Mouse (Mus musculus): ENCODE measurements around the gene Gca. TPM values are rescaled to one million over a fixed set of nuclear protein-coding genes. Genes with fewer than 3 reads are reported as not detected.

Gca gene
- total RNA-seq (2021) = 1 to 10 TPM; 2.5 to 2.7 TPM
- long read RNA-seq, experiment 1, partial matches to known transcripts = 1 of 1 reads
- long read RNA-seq, experiment 1, other reads (novel, unspliced or antisense) = 0 of 1 reads
- long read RNA-seq, experiment 2, transcript Gca-201 (8 exons, 3,330 nt) = major isoform, 6 of 6 reads
- long read RNA-seq, experiment 2, partial matches to known transcripts = 0 of 6 reads
- long read RNA-seq, experiment 2, other reads (novel, unspliced or antisense) = 0 of 6 reads

- DNase-seq = peak; percentile 79
- intact Hi-C loops (cut with DNase I; ENCODE audit: low total_unique reads) = no loop called here
These were observed at the start of gene Gca for GRCm38 (mm10) chr2:62664135-62664670. Gene Gca, plus strand, starts transcription at chr2:62664285.

GRCm38 (mm10) chr2:62618934-62619341, 45.1 kb upstream of the Gca start:
- DNase-seq = no peak
- intact Hi-C loops (cut with DNase I; ENCODE audit: low total_unique reads) = no loop called here

DNA sequence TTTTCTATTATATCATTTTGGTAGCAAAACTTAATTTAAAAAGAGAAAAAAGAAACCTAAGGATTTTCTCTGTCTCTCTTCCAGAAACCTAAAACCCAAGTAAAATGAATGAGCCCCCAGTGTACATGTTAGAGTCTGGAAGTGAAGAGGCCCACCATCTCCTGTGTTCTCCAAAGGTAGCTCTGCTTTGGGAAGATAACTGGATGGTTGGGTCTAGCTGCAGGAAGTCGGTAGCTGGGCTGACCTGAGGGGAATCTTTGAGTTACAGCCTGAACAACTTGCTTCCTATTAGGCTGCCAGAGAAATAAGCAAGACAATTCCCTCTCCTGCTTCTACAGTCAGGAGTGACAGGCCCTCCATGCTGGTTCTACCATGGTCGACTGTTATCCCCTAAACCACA, 44.4 kb upstream of the Gca start:
- intact Hi-C loops (cut with DNase I; ENCODE audit: low total_unique reads) = no loop called here
- no peak for DNase-seq

DNA sequence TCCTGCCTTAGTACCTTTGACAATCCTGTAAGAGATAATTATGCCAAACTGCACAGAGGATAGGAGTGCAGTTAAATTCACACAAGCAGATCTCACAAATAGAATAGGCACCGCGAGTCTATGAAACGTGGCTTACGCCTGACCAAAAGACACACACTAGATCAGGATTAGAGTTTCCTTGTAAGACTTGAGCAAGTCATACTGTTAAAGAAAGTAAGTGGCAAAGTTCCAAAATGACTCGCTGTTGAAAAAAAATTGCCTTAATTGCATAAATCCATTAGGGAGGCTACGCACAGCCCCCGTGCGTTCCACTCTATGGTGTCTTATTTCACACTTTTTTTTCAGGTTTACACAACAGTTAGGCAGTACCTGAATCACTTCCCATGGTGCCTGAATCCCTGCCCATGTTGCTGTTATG, 41.1 kb upstream of the Gca start:
- DNase-seq = no peak

DNA sequence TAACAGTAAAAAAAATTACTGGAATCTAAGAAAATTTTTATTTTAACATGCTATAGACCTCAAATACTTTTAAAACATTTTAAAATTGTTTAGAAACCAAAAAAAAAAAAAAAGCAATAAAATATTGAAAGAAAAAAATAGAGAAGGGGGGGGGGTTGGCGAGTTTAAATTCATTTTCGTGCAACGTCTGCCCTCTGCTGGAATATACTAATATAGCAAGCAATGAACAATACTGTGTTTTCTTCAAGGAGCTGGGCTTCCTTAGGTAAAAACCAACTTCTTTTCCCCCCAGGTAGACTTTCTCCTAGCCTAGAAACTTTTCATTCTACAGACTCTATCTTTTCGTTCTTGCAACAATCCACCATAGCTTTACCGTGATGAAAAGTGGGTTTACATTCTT, 36.4 kb upstream of the Gca start:
- no peak for DNase-seq
- intact Hi-C loops (cut with DNase I; ENCODE audit: low total_unique reads) = no loop called here

More for the DNA sequence above, 41.1 kb upstream of the Gca start:
- intact Hi-C loops (cut with DNase I; ENCODE audit: low total_unique reads) = no loop called here

DNA sequence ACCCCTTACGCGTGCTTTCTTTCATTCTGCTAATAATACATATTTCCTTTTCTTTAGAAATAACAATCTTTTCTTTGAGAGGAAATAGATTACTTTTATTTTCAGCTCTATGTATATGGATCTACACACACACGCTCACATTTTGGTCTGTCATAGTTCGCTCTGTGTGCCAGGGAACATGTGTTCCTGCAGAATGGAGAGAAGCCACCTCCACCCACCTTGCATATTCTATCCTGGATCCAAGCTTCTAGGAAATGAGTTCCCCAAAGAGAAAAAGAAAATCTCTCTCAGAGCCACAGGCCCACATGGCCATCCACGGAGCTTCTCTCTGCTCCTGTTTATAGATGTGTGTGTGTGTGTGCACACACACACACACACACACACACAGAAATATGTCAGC, 35.7 kb upstream of the Gca start:
- no peak for DNase-seq
- intact Hi-C loops (cut with DNase I; ENCODE audit: low total_unique reads) = no loop called here

DNA sequence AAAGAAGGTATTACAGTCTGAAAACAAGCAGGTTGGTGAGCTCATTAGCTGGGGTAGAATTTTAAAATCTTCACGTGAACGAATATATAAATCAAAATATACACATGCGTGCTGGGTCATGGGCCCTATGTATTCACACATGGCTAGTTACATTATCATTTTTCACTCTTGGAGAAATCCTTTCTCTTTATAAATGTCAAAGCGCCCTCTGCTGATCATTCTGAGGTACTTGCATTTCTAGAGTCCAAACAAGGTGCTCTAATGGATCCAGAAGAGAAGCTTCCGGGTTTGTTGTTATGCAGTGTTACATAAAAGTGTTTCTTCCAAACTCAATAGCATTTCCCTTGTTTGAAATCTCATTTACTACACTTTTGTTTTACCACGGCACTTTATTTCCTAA, 33.6 kb upstream of the Gca start:
- DNase-seq = no peak
- intact Hi-C loops (cut with DNase I; ENCODE audit: low total_unique reads) = no loop called here

GRCm38 (mm10) chr2:62639869-62640268, 24.2 kb upstream of the Gca start:
- DNase-seq = no peak
- intact Hi-C loops (cut with DNase I; ENCODE audit: low total_unique reads) = no loop called here

DNA sequence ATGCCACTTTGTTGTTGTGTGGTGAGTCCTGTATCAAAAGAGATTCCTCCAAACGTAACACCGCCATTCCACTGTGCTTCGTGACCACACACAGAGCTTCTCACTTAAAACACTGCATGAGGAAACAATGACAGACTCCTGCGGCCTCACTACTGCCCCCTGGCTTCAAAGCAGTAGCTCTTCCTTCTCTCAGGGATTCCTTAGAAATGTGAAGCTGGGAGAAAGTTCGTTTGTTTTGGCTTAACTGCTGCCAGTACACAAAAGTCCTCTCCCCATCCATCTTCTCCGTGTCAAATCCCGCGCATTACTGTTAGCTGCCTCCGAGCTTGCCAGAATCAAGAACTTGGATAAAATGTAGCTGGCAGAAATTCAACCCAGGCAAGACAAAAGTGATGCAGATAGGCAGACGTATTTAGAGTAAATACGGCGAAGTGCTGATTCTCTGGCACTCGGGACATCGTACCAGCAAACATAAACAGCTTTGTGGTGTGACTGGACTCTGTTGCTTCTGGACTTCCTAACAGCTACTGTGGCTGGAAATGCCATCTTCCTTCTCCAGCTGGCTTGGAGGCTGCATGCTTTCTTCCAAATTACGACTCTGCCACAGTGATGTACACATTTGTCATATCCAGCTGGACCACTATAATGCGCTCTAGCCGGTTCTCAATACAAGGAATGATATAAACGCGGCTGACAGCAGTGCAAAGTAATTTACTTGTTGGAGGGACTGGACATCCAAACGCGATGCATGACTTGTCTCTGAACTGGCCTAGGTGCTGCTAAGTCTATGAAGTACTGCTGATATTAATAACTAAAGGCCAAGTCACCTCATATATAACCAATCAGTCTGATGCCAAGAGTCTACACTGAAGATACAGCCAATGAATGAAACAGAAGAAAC, 20.4 kb upstream of the Gca start:
- DNase-seq = peak; percentile 38
- intact Hi-C loops (cut with DNase I; ENCODE audit: low total_unique reads) = no loop called here

DNA sequence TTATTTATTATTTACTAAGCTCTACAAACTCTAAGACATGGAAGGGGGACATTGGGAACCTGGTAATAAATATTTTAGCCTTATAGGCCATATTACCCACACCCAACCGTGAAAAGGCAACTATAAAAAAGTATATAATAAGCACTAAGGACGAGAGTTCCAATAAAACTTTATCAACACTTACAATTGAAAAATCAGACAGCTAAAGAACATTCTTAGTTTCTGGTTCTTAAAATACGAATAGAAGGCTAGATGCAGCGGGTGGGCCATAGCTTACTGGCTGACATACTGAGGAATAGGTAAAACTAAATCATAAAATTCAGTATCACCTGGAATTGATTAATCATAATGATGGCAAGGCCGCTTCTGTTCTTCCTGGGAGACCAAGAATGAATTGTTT, 19.2 kb upstream of the Gca start:
- intact Hi-C loops (cut with DNase I; ENCODE audit: low total_unique reads) = no loop called here
- no peak for DNase-seq

DNA sequence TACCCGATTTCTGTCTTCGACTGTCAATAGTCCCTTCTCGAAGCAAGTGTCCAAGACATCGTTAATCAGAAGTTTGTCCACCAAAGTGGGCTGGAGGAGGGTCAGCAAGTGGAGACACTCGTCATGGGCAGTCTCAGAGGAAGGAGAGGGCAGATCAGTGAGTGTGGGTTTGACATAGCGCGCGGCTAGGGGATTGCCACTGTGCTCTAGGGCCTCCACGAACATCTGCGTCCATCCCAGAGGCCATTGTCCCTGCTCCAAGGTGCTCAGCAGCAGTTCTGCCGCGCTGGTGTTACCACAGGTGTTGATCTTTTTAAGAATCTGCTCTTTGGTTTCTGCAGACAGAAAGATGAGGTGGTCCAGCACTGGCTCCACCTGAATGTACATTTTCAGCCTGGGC, 18.6 kb upstream of the Gca start:
- no peak for DNase-seq
- intact Hi-C loops (cut with DNase I; ENCODE audit: low total_unique reads) = no loop called here

DNA sequence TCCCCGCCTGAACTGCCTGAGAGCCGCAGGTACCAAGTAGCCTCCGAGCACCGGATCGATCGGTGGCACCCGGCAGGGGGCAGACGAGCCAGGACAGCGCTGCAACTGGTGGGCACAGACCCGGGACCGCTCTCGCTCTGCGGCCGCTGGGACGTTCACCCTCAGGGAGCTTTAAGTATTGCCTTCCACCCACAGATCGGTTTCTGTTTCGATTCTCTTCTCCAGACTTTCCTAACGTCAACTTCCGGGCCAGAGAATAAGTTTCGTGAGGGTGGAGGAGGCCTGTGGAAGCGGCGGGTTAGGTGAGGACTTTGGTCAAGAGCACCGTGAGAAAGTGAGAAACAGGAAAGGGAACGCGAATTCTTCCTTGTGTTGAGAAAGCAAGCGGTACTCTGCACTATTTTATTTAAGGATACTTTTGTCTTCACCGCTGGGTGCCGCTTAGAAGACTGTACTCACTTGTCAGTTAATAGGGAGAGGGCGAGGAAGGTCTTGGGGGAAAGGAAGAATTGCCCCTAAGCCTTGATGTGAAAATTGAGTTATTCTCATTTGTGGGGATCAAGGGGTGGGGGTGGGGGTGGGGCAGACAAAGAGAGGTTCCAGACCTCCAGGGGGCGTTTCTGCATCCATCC, 18.0 kb upstream of the Gca start, which contains the start of gene Ifih1:
Gene Ifih1 (minus strand): TSS at position 242 of the 632 bp plus-strand sequence.
- DNase-seq = peak; percentile 47
- intact Hi-C loops (cut with DNase I; ENCODE audit: low total_unique reads) = no loop called here

DNA sequence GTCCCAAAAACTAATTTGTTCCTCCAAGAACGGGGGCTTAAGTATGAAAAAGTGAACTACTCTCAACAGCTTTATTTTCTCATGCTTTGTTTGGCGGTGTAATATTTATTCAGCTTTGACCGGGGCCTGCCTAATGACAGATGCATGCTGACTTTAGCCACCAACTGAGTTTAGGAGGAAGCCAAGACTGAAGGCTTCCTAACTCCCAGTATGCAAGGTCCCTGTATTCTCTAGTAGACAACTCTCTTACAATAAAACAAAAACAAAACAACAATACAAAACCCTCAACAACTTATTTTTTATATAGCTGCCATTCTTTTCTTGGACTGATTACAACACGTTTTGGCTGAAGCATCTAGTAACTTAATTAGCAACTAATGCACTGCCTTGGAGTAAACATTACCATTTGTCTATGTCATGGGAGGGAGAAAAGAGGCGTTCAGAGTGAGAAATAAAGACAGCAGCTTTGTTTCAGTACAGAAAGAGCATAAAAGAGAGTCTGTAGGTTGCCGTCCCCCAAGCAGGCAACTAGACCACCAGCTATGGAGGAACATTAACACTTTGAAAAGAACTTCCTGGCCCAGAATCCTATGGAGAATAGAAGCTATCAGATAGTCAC, 17.3 kb upstream of the Gca start:
- intact Hi-C loops (cut with DNase I; ENCODE audit: low total_unique reads) = no loop called here
- no peak for DNase-seq

DNA sequence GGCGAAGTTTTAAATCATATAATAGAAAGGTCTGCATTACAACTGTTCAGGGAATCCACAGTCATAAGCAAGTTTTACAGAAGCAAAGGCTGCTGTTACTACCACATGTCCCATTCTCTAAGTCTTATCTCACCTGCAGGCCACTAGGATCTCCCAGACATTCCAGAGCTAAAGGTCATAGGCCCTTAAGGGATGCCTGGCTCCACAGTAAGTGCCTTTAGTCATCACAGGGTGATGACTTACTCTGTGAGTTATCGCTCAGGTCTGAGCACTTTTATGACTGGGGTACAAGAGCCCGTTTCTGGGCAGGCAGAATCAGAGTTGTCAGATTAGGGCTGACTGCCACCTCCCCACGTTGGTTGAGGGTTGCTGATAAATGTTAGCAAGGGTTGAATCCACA, 12.2 kb upstream of the Gca start:
- intact Hi-C loops (cut with DNase I; ENCODE audit: low total_unique reads) = no loop called here
- no peak for DNase-seq

DNA sequence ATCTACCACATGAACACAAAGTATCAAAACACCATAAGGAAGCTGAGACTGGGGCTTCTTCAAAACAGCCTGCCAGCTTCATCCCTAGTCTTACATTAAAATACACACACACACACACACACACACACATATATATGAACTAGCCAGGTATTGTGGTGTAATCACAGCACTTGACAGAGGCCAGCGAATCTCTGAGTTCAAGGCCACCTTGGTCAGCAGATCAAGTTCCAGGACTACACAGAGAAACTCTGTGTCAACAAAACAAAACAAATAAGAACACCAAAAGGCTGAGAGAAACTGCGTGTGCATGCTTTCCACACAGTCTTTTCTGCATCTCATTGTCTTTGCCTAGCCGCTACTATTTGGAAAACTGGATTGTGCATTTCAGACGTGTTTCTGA, 11.6 kb upstream of the Gca start:
- intact Hi-C loops (cut with DNase I; ENCODE audit: low total_unique reads) = no loop called here
- no peak for DNase-seq

DNA sequence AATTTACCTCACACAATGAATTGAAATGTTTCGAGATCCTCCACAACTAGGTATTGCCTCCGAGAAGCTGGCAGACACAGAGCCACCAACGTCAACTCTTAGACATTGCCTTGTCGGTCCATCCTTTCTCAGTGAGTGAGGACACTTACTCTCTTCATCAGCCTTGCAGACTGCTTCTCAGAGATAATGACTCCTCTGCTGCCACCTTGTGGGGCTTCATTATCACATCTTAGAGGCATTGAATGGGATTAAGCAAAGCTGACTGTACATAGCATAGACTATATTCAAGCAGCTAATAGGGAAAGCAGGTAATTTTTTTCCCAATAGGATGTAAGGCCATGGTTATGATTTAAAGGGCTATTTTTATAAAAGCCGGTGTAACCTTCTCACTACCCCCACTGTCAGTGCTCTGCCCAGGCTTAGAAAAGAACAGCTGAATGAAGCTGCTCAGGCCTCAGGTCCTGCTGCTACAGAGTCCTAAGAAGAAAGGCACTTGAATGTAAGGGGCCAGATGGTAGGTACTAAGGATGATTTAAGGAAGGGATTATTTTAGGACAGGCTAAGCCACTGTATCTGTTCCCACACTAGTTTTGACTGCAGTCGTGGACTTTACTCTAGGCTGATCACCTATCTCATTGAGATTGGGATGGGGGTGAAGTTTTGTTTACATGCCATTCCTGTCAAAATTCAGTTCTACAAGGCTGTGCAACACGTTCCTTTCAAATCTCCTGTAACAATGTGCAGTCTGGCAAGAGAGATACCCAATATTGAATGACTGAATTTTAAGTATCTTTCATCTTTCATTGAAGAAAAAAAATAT, 9.4 kb upstream of the Gca start:
- intact Hi-C loops (cut with DNase I; ENCODE audit: low total_unique reads) = no loop called here
- peak; percentile 23 for DNase-seq

DNA sequence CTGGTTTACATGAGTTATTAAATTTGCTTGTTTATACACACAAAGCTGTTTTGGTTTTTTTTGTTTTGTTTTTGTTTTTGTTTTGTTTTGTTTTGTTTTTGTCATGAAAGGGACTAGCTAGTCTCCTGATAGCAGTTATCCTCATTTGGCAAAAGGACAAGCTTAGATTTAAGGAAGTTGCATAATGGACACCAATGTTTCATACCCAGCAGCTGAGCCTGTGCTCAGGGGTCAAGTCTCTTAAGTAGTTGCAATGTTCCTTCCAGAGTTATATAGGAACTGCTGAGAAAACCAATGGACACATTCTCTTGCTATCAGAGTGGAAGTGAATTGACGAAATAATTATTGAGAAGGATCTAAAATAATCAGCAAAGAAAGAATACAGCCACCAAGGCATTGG, 8.0 kb upstream of the Gca start:
- intact Hi-C loops (cut with DNase I; ENCODE audit: low total_unique reads) = no loop called here
- no peak for DNase-seq

DNA sequence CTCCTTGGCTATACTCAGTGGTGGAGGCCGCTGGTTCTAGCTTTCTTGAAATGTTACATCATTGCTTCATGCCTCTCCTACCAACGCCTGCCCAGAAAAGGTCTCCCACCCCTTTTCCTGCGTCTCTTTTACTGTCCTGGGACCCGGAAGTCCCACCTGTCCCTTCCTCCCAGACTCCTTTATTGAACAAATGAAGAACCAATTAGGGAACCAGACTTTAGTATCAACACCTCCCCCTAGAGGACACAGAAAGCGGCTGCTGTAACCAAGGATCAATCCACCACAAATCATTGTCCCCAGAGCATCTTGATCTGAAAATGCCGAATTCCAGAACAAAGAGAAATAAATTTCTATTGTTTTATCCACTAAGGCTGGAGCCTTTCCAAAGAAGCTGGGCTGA, 3.5 kb upstream of the Gca start:
- intact Hi-C loops (cut with DNase I; ENCODE audit: low total_unique reads) = no loop called here
- DNase-seq = no peak

- intact Hi-C loops (cut with DNase I; ENCODE audit: low total_unique reads) = no loop called here
- DNase-seq = no peak
These were observed 1.5 kb upstream of the Gca start for GRCm38 (mm10) chr2:62662560-62662959.
